Mouse (Mus musculus): ENCODE results near the gene Pnma1. TPM values are rescaled to one million over a fixed set of nuclear protein-coding genes. Genes with fewer than 3 reads are reported as not detected.

Gene Pnma1
- polyA plus RNA-seq, 1 experiment from 2014 or later: 3.0 TPM

GRCm38 (mm10) chr12:84128576-84128975 lies 19.7 kb downstream of the Pnma1 start:
- peaks cover 37% of the 10 kb centered on the region; the same call in 1 of the 2 replicates for H3K36me3 ChIP-seq
- no peak overlapping the region for H3K9ac ChIP-seq
- no peaks in the 10 kb centered on the region for H3K4me1 ChIP-seq
- no peaks in the 10 kb centered on the region for H3K9me3 ChIP-seq (replicated peaks)
- H3K27ac ChIP-seq (replicated peaks): no peak overlapping the region
- no peak for ATAC-seq (ENCODE audit: insufficient number of reproducible peaks, low FRiP score, low TSS enrichment, low read depth)
- no peak overlapping the region for H3K4me2 ChIP-seq (replicated peaks)
- H3K27me3 ChIP-seq: no peaks in the 10 kb centered on the region
- WGBS: 88% methylated on average over 6 of the region's 6 CpGs
- H3K4me3 ChIP-seq (replicated peaks): no peak overlapping the region

GRCm38 (mm10) chr12:84126899-84127298 lies 21.4 kb downstream of the Pnma1 start:
- no peaks in the 10 kb centered on the region for H3K4me1 ChIP-seq
- H3K9ac ChIP-seq: no peak overlapping the region
- WGBS: 81% methylated on average over 2 of the region's 2 CpGs
- no peak overlapping the region for H3K4me3 ChIP-seq (replicated peaks)
- ATAC-seq (ENCODE audit: insufficient number of reproducible peaks, low FRiP score, low TSS enrichment, low read depth): no peak
- no peak overlapping the region for H3K27ac ChIP-seq (replicated peaks)
- H3K36me3 ChIP-seq: peaks cover 31% of the 10 kb centered on the region; the same call in 1 of the 2 replicates
- H3K27me3 ChIP-seq: no peaks in the 10 kb centered on the region
- H3K9me3 ChIP-seq (replicated peaks): no peaks in the 10 kb centered on the region
- H3K4me2 ChIP-seq (replicated peaks): no peak overlapping the region

- Histone ChIP-seq H3K36me3 (peaks cover 23% of the 10 kb centered on the region; the same call in 1 of the 2 replicates), H3K4me1 (no peaks in the 10 kb centered on the region), H3K27ac (replicated peaks) (no peak overlapping the region), H3K9me3 (replicated peaks) (no peaks in the 10 kb centered on the region), H3K27me3 (no peaks in the 10 kb centered on the region), H3K9ac (no peak overlapping the region; the same call in 1 of the 2 replicates), H3K4me2 (replicated peaks) (no peak overlapping the region), H3K4me3 (replicated peaks) (no peak overlapping the region)
- 70% methylated on average over 12 of the region's 12 CpGs for WGBS
- ATAC-seq (ENCODE audit: insufficient number of reproducible peaks, low FRiP score, low TSS enrichment, low read depth): no peak
Measured at GRCm38 (mm10) chr12:84125892-84126291, 22.4 kb downstream of the Pnma1 start.

GRCm38 (mm10) chr12:84119584-84119983 lies 28.7 kb downstream of the Pnma1 start:
- Histone ChIP-seq H3K27ac (replicated peaks) (no peak overlapping the region), H3K4me2 (replicated peaks) (no peak overlapping the region), H3K9ac (no peak overlapping the region), H3K9me3 (replicated peaks) (no peaks in the 10 kb centered on the region), H3K36me3 (no peaks in the 10 kb centered on the region), H3K4me3 (replicated peaks) (no peak overlapping the region), H3K4me1 (peaks cover 8% of the 10 kb centered on the region), H3K27me3 (no peaks in the 10 kb centered on the region)
- WGBS: 95% methylated on average over 5 of the region's 5 CpGs
- no peak for ATAC-seq (ENCODE audit: insufficient number of reproducible peaks, low FRiP score, low TSS enrichment, low read depth)

- peak; percentile 96 for ATAC-seq (ENCODE audit: insufficient number of reproducible peaks, low FRiP score, low TSS enrichment, low read depth)
- peaks cover 9% of the 10 kb centered on the region for H3K4me1 ChIP-seq
- H3K36me3 ChIP-seq: no peaks in the 10 kb centered on the region
- peak within 1 kb of the TSS; percentile 62 for H3K4me2 ChIP-seq (replicated peaks)
- 0 out of 2 replicates have a peak within 1 kb of the TSS, but pooled peaks have one; percentile 44 for H3K27ac ChIP-seq (replicated peaks)
- WGBS: 1% methylated on average over 32 of the region's 35 CpGs
- H3K9ac ChIP-seq: peak within 1 kb of the TSS; percentile 31
- H3K9me3 ChIP-seq (replicated peaks): no peaks in the 10 kb centered on the region
- H3K27me3 ChIP-seq: no peaks in the 10 kb centered on the region
- H3K4me3 ChIP-seq (replicated peaks): peak within 1 kb of the TSS; percentile 85
Measured at GRCm38 (mm10) chr12:84114153-84114994, 33.9 kb downstream of the Pnma1 start, which contains the start of gene Dnal1. TSS of gene Dnal1 (plus strand) at chr12:84114366.

GRCm38 (mm10) chr12:84113676-84114075 lies 34.6 kb downstream of the Pnma1 start:
- peak overlapping the region; percentile 85 for H3K4me3 ChIP-seq (replicated peaks)
- WGBS: 36% methylated on average over 6 of the region's 6 CpGs
- H3K27me3 ChIP-seq: no peaks in the 10 kb centered on the region
- ATAC-seq (ENCODE audit: insufficient number of reproducible peaks, low FRiP score, low TSS enrichment, low read depth): no peak
- no peak overlapping the region for H3K27ac ChIP-seq (replicated peaks)
- no peaks in the 10 kb centered on the region for H3K9me3 ChIP-seq (replicated peaks)
- H3K36me3 ChIP-seq: no peaks in the 10 kb centered on the region
- H3K9ac ChIP-seq: no peak overlapping the region
- H3K4me2 ChIP-seq (replicated peaks): peak overlapping the region; percentile 62
- H3K4me1 ChIP-seq: peaks cover 9% of the 10 kb centered on the region

- no peaks in the 10 kb centered on the region for H3K27me3 ChIP-seq
- no peaks in the 10 kb centered on the region for H3K36me3 ChIP-seq
- no peak overlapping the region for H3K27ac ChIP-seq (replicated peaks)
- H3K4me2 ChIP-seq (replicated peaks): no peak overlapping the region
- WGBS: 86% methylated on average over 4 of the region's 4 CpGs
- peaks cover 9% of the 10 kb centered on the region for H3K4me1 ChIP-seq
- no peak for ATAC-seq (ENCODE audit: insufficient number of reproducible peaks, low FRiP score, low TSS enrichment, low read depth)
- H3K9ac ChIP-seq: no peak overlapping the region
- H3K4me3 ChIP-seq (replicated peaks): no peak overlapping the region
- no peaks in the 10 kb centered on the region for H3K9me3 ChIP-seq (replicated peaks)
Measured at GRCm38 (mm10) chr12:84110814-84111213, 37.5 kb downstream of the Pnma1 start.

GRCm38 (mm10) chr12:84109924-84110323 lies 38.4 kb downstream of the Pnma1 start:
- no peaks in the 10 kb centered on the region for H3K36me3 ChIP-seq
- H3K4me3 ChIP-seq (replicated peaks): no peak overlapping the region
- H3K4me2 ChIP-seq (replicated peaks): no peak overlapping the region
- 68% methylated on average over 1 of the region's 1 CpGs for WGBS
- no peak for ATAC-seq (ENCODE audit: insufficient number of reproducible peaks, low FRiP score, low TSS enrichment, low read depth)
- H3K27ac ChIP-seq (replicated peaks): no peak overlapping the region
- no peak overlapping the region for H3K9ac ChIP-seq
- no peaks in the 10 kb centered on the region for H3K9me3 ChIP-seq (replicated peaks)
- no peaks in the 10 kb centered on the region for H3K27me3 ChIP-seq
- H3K4me1 ChIP-seq: peaks cover 4% of the 10 kb centered on the region

GRCm38 (mm10) chr12:84107692-84108091 lies 40.6 kb downstream of the Pnma1 start:
- H3K4me2 ChIP-seq (replicated peaks): no peak overlapping the region
- no peak for ATAC-seq (ENCODE audit: insufficient number of reproducible peaks, low FRiP score, low TSS enrichment, low read depth)
- H3K27ac ChIP-seq (replicated peaks): no peak overlapping the region
- no peaks in the 10 kb centered on the region for H3K27me3 ChIP-seq
- no peaks in the 10 kb centered on the region for H3K9me3 ChIP-seq (replicated peaks)
- no peaks in the 10 kb centered on the region for H3K4me1 ChIP-seq
- no peak overlapping the region for H3K9ac ChIP-seq
- no peak overlapping the region for H3K4me3 ChIP-seq (replicated peaks)
- 52% methylated on average over 1 of the region's 1 CpGs for WGBS
- no peaks in the 10 kb centered on the region for H3K36me3 ChIP-seq

- no peak for ATAC-seq (ENCODE audit: insufficient number of reproducible peaks, low FRiP score, low TSS enrichment, low read depth)
Measured at GRCm38 (mm10) chr12:84107012-84107411, 41.3 kb downstream of the Pnma1 start.

GRCm38 (mm10) chr12:84101493-84101845 lies 46.8 kb downstream of the Pnma1 start:
- Histone ChIP-seq H3K4me3 (replicated peaks) (peak overlapping the region; percentile 58), H3K4me2 (replicated peaks) (peak overlapping the region; percentile 71), H3K36me3 (no peaks in the 10 kb centered on the region), H3K9ac (no peak overlapping the region), H3K27ac (replicated peaks) (peak overlapping the region; percentile 63; the same call in 1 of the 2 replicates), H3K9me3 (replicated peaks) (no peaks in the 10 kb centered on the region), H3K27me3 (no peaks in the 10 kb centered on the region), H3K4me1 (no peaks in the 10 kb centered on the region)
- 47% methylated on average over 2 of the region's 2 CpGs for WGBS
- ATAC-seq (ENCODE audit: insufficient number of reproducible peaks, low FRiP score, low TSS enrichment, low read depth): no peak

More at GRCm38 (mm10) chr12:84107012-84107411, 41.3 kb downstream of the Pnma1 start:
- Histone ChIP-seq H3K9me3 (replicated peaks) (no peaks in the 10 kb centered on the region), H3K4me2 (replicated peaks) (no peak overlapping the region), H3K27ac (replicated peaks) (no peak overlapping the region), H3K4me3 (replicated peaks) (no peak overlapping the region), H3K27me3 (no peaks in the 10 kb centered on the region), H3K36me3 (no peaks in the 10 kb centered on the region), H3K9ac (no peak overlapping the region), H3K4me1 (no peaks in the 10 kb centered on the region)
- 65% methylated on average over 3 of the region's 3 CpGs for WGBS
